Mouse (Mus musculus) hindbrain, embryonic 12.5 days (tissue): Measurements from ENCODE around the gene Sox6. TPM values are rescaled to one million over a fixed set of nuclear protein-coding genes. Genes with fewer than 3 reads are reported as not detected.

Experiments used
- ATAC-seq: fragments of 200-750 bp; cut with Nextera tagmentation; 2 replicates; pipeline ENCODE4 v1.8.0; 2017; ENCODE audit warnings: moderate TSS enrichment; ENCODE audit not compliant: low FRiP score
- H3K27ac ChIP-seq: fragments of 300-500 bp; sonication (generic); 2 replicates; pipeline ENCODE4 v1.5.1; 2016; ENCODE audit warnings: mild to moderate bottlenecking
- H3K27me3 ChIP-seq: fragments of 300-500 bp; sonication (generic); 2 replicates; pipeline ENCODE4 v1.6.1; 2016; ENCODE audit warnings: mild to moderate bottlenecking
- H3K36me3 ChIP-seq: fragments of 300-500 bp; sonication (generic); 2 replicates; pipeline ENCODE4 v1.6.1; 2016; ENCODE audit warnings: mild to moderate bottlenecking
- H3K4me1 ChIP-seq: fragments of 300-500 bp; sonication (generic); 2 replicates; pipeline ENCODE4 v1.6.1; 2016
- H3K4me2 ChIP-seq: fragments of 300-500 bp; sonication (generic); replicated peaks from 2 replicates; pipeline ENCODE4 v1.6.1; 2016; ENCODE audit warnings: mild to moderate bottlenecking
- H3K4me3 ChIP-seq: fragments of 300-500 bp; sonication (generic); 2 replicates; pipeline ENCODE4 v1.5.1; 2016; ENCODE audit warnings: mild to moderate bottlenecking
- H3K9ac ChIP-seq: fragments of 300-500 bp; sonication (generic); 2 replicates; pipeline ENCODE4 v1.6.1; 2016; ENCODE audit warnings: mild to moderate bottlenecking, moderate library complexity
- H3K9me3 ChIP-seq: fragments of 300-500 bp; sonication (generic); replicated peaks from 2 replicates; pipeline ENCODE4 v1.6.1; 2016; ENCODE audit warnings: mild to moderate bottlenecking
- WGBS: fragments of 180-500 bp; shearing (Covaris S2); methylation state at CpG from one replicate; pipeline ENCODE4 v1.1.7; 2016; 5-methylcytosine and 5-hydroxymethylcytosine counted together
- polyA plus RNA-seq: library from polyadenylated mRNA; unstranded; fragments of >200 nt; fragmentation: Nextera tagmentation; extraction: Ambion mirVana; gene quantifications from 2 replicates; pipeline ENCODE4 v1.2.1, GENCODE M21; 2016

Sox6 gene
- polyA plus RNA-seq, 1 experiment from 2014 or later: 55.3 TPM

DNA sequence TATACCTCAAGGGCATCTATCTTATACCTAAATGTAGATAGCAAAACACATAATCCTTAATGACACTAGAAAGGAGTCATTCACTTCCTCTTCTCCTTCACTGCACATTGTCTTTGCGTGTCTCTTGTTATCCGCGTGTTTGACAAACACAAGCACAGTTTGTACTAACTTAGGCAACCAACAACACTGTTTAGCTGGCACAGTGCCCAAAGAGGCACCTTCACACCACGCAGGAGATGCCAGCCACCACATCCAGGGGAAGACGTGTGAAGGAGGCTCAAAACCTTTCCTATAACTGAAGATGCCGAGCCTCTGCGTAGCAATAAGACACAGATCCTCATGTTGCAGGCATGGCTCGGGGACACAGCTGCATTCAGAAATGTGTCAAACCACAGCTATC is 345.4 kb downstream of the Sox6 start:
- H3K9ac ChIP-seq: no peak overlapping the region
- no peaks in the 10 kb centered on the region for H3K27me3 ChIP-seq
- H3K27ac ChIP-seq: no peak overlapping the region
- 0 out of 2 replicates have a peak, but pooled peaks cover 4% of the 10 kb centered on the region for H3K9me3 ChIP-seq
- ATAC-seq: no peak
- 83% methylated on average over 8 of the region's 8 CpGs for WGBS
- H3K4me2 ChIP-seq: no peak overlapping the region
- 0 out of 2 replicates have a peak, but pooled peaks cover 2% of the 10 kb centered on the region for H3K4me1 ChIP-seq
- no peak overlapping the region for H3K4me3 ChIP-seq
- H3K36me3 ChIP-seq: no peaks in the 10 kb centered on the region

DNA sequence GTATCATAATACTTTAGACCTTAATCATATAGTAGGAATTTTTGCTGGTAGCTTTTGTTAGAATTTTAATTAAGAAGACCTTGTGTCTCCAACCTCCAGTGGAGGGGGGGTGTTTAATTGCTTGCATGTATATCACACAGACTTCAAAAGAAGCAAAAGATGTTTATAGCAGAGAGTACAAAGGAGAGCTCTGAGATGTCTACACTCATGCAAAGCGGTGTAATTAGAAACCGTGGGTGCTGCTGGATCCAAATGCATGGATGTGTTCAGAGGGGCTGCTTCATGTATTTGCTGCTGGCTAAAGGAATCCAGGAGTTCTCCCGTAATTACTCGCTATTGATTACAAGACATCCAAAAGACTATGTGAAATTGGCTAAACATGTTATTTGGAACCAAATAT is 347.5 kb downstream of the Sox6 start:
- Histone ChIP-seq H3K9ac (no peak overlapping the region), H3K4me3 (no peak overlapping the region), H3K4me2 (no peak overlapping the region), H3K27me3 (no peaks in the 10 kb centered on the region), H3K4me1 (peaks cover 6% of the 10 kb centered on the region; the same call in 1 of the 2 replicates), H3K9me3 (no peaks in the 10 kb centered on the region), H3K36me3 (no peaks in the 10 kb centered on the region), H3K27ac (no peak overlapping the region)
- ATAC-seq: no peak
- WGBS: 54% methylated on average over 4 of the region's 4 CpGs

DNA sequence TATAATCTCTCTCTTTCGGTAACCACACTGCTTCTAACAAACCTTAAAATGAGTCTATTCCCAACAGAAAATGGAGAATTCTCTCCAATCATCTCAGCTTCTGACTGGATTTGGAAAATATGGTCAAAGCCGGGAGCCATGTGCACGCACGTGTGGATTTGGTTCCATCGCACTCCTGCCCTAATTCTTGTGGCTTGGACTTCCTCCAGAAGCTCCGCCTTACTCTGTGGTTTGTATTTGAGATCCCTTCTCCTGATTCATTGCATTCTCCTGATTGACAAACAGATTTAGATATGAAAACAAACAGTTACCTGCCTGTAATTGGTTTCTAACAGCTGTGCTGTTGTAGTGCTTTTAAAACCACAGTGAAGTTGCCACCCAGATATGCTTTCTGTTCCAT is 351.9 kb downstream of the Sox6 start:
- H3K36me3 ChIP-seq: no peaks in the 10 kb centered on the region
- no peak overlapping the region for H3K4me2 ChIP-seq
- H3K27ac ChIP-seq: no peak overlapping the region
- H3K9me3 ChIP-seq: no peaks in the 10 kb centered on the region
- no peaks in the 10 kb centered on the region for H3K27me3 ChIP-seq
- 92% methylated on average over 6 of the region's 6 CpGs for WGBS
- peaks cover 6% of the 10 kb centered on the region; the same call in 1 of the 2 replicates for H3K4me1 ChIP-seq
- H3K4me3 ChIP-seq: no peak overlapping the region
- H3K9ac ChIP-seq: no peak overlapping the region
- no peak for ATAC-seq

DNA sequence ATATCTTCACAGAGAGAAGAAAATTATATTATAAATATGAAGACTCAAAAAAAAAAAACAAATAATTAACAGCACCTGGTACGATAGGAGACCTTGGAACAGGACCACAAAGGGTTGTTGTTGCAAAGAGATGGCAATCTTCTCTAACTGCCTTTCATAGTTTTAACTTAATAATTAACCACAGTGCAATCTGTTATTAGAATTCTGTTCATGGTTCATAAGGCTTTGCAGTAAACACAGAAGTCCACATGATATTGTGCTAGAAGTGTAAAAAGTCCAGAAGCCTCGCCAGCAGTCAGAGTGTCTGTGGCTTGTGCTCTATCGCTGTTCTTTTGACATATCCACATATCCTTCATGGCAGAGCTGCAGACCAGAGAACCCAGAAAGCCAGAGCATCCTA is 354.5 kb downstream of the Sox6 start:
- Histone ChIP-seq H3K4me3 (no peak overlapping the region), H3K36me3 (no peaks in the 10 kb centered on the region), H3K27ac (no peak overlapping the region), H3K9ac (no peak overlapping the region), H3K27me3 (no peaks in the 10 kb centered on the region), H3K9me3 (no peaks in the 10 kb centered on the region), H3K4me2 (no peak overlapping the region), H3K4me1 (peaks cover 6% of the 10 kb centered on the region; the same call in 1 of the 2 replicates)
- ATAC-seq: no peak
- WGBS: 97% methylated on average over 3 of the region's 3 CpGs

DNA sequence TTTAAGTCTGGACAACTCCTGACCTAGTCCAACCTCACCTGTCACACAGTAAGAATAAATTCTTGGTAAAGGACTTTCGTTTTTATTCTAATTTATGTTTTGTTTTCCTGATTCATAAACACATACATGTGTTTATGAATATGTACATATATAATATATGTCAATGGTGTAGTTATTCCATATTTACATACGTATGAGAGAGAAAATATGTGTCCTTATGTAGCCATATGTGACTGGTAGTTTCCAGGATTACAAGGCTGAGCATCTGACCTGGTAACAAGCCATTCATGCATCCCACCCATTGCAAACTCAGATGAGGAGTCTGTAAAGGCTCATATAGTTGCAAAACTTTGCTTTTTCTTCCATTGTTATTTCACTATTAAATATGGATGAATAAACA is 366.8 kb downstream of the Sox6 start:
- Histone ChIP-seq H3K9me3 (no peaks in the 10 kb centered on the region), H3K27ac (no peak overlapping the region), H3K9ac (no peak overlapping the region), H3K4me2 (no peak overlapping the region), H3K27me3 (no peaks in the 10 kb centered on the region), H3K36me3 (no peaks in the 10 kb centered on the region), H3K4me1 (peaks cover 29% of the 10 kb centered on the region), H3K4me3 (no peak overlapping the region)
- 88% methylated on average over 2 of the region's 2 CpGs for WGBS
- ATAC-seq: no peak

DNA sequence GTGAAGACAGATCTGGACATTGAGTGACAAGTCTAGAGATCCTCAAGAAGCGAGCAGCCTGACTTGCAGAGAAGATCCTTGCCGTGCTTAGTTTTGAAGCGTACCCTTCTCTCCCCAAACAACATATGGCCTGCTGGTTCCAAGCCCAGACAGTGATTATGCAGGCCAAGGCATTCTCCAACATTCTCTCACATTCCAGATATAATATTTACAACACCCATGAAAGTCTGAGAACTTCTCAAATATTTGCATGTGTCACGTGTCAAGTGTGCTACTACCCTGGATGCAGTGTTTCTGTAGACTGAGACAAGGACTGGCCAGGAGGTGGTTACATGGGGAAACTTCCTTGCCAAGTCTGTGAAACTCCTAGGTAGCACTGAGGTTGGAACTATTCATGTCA is 367.3 kb downstream of the Sox6 start:
- 92% methylated on average over 4 of the region's 4 CpGs for WGBS
- Histone ChIP-seq H3K27me3 (no peaks in the 10 kb centered on the region), H3K4me2 (no peak overlapping the region), H3K9me3 (no peaks in the 10 kb centered on the region), H3K4me3 (no peak overlapping the region), H3K4me1 (peaks cover 32% of the 10 kb centered on the region), H3K27ac (no peak overlapping the region), H3K36me3 (no peaks in the 10 kb centered on the region), H3K9ac (no peak overlapping the region)
- ATAC-seq: no peak

DNA sequence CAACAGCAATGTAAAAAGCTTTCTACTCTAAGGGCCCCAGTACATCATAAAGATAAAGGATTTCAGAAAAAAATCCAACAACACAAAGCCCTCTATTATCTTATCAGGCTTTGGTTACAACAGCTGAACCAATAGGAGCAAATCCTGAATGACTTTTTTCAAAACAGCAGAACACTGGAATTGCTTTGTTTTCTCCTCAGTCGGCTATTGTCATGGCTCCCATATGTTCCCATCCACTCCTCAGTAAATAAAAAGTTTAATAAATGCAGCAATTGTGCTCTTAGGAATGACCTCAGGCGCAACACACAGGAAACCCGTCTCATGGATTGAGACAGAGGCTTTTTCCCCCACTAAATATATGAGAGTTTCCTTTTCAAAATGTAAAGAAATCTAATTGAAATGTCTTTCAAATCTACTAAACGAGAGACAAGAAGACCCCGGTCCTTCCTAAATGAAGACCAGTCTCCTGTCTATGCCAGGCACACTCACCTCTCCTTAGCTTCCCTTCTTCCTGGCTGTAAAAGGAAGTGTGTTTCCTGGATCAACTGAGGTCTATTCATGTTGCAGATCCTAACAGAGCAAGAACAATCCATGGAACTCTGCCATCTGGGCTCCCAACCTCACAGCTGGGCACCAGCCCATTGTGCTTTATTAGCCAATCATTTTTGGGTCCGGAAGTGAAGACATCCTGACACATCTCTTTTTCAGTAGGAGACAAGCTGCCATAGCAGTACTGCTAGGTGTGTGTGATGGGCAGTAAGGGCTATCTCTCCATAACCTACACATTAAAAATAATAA is 369.2 kb downstream of the Sox6 start:
- Histone ChIP-seq H3K36me3 (no peaks in the 10 kb centered on the region), H3K27ac (no peak overlapping the region), H3K9me3 (no peaks in the 10 kb centered on the region), H3K4me2 (no peak overlapping the region), H3K4me1 (peaks cover 32% of the 10 kb centered on the region), H3K27me3 (no peaks in the 10 kb centered on the region), H3K9ac (no peak overlapping the region), H3K4me3 (no peak overlapping the region)
- no peak; the same call in 1 of the 2 replicates for ATAC-seq
- 44% methylated on average over 6 of the region's 6 CpGs for WGBS

DNA sequence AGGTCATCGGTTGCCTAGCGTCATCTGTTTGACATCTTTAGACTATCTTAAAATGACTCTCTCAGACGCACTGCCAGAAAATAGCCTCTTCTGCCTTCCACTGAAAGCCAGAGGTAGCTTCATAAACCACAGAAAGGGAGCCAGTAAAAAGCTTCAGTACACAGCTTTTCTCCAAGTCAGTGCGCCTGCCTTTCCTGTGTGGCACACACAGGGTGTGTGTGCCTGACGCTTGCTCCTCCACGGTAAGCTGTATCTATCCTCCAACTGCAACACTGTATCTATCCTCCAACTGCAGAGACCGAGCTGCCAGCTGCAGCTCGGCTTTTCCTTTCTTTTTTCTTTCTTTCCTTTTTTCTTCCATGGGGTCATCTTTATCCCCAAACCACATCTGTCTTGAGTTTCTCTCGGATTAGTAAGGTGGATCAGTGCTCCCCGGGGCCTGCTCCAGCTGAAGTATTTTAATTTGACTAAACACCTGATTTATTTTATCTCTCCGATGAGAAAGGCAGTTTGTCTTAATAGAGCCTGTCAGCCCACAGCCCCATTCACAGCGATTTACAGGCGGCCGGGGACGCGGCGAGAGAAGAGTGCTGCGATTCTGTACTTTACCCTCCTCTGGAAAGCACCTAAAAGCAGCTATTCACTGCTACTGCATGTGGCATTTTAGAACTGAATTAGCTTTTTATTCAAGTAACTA is 371.8 kb downstream of the Sox6 start:
- Histone ChIP-seq H3K9me3 (no peaks in the 10 kb centered on the region), H3K4me3 (peak overlapping the region; percentile 17), H3K9ac (peak overlapping the region; percentile 41; the same call in 1 of the 2 replicates), H3K27me3 (no peaks in the 10 kb centered on the region), H3K36me3 (no peaks in the 10 kb centered on the region), H3K4me2 (peak overlapping the region; percentile 45), H3K4me1 (peaks cover 37% of the 10 kb centered on the region), H3K27ac (peak overlapping the region; percentile 4; the same call in 1 of the 2 replicates)
- WGBS: 28% methylated on average over 18 of the region's 18 CpGs
- ATAC-seq: no peak

DNA sequence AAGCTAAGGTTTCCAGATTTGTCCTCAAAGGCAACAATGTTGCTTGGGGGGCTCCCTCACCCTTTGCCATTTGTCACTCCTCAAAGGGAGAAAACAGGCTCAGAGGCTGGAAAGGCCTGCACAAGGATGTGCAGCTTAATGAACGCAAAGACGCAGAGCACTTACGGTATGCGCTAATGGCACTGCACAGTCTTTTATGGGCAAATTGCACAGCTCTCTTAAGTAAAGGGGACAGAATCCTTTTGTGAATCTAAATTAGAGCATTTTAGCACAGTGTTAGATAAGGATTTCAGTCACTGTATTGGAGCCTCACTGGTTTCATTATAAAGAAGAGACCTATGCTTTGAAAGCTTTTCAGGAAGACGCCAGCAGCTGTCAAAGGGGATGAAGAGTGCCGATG is 375.2 kb downstream of the Sox6 start:
- no peak for ATAC-seq
- 63% methylated on average over 6 of the region's 6 CpGs for WGBS

DNA sequence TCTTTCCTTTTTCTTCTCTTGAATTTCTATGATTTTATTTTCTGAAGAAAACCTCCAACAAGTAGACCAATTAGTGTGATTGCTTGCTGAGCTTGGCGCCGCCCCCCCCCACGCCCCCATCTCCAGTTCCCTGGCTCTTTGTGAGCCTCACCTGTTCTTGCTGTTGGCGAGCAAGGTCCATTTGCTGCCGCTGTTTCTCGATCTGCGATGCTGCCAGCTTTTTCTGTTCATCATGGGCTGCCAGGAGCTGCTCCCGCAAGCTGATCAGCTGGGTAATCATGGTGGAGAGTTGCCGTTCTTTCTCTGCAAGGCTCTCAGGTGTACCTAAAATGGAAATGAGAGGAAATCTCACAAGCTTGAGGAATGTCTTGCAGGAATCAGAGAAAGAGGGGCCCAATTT is 376.5 kb downstream of the Sox6 start:
- Histone ChIP-seq H3K9me3 (no peaks in the 10 kb centered on the region), H3K9ac (no peak overlapping the region), H3K4me1 (peaks cover 12% of the 10 kb centered on the region), H3K27me3 (no peaks in the 10 kb centered on the region; the same call in 1 of the 2 replicates), H3K36me3 (no peaks in the 10 kb centered on the region), H3K4me3 (no peak overlapping the region), H3K4me2 (no peak overlapping the region), H3K27ac (no peak overlapping the region)
- ATAC-seq: no peak
- WGBS: 86% methylated on average over 9 of the region's 9 CpGs

More for the DNA sequence above, 375.2 kb downstream of the Sox6 start:
- Histone ChIP-seq H3K9ac (no peak overlapping the region), H3K36me3 (no peaks in the 10 kb centered on the region), H3K4me2 (no peak overlapping the region), H3K4me1 (peaks cover 20% of the 10 kb centered on the region), H3K27ac (no peak overlapping the region), H3K4me3 (no peak overlapping the region), H3K9me3 (no peaks in the 10 kb centered on the region), H3K27me3 (no peaks in the 10 kb centered on the region; the same call in 1 of the 2 replicates)

DNA sequence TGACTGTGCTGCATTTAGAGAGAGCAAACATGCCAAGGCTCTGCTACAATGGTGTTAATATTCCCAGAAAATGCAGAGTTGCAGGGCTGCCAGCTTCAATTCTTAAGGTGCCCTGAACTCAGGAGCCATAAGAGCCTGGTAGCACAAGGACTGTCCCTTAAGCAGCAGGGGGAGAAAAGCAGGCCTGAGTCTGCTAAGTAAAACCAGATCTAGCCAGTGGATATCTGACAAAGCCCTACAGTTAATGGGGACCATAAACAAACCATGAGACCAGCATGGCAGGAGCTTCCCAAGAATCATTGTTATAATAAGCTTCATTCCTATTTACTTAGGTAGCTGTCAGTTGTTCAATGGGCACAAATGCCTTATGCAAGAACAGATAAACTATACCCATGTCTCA is 391.9 kb downstream of the Sox6 start:
- Histone ChIP-seq H3K27ac (no peak overlapping the region), H3K9me3 (no peaks in the 10 kb centered on the region), H3K36me3 (no peaks in the 10 kb centered on the region), H3K4me3 (no peak overlapping the region), H3K4me1 (peaks cover 22% of the 10 kb centered on the region), H3K27me3 (peaks cover 3% of the 10 kb centered on the region; the same call in 1 of the 2 replicates), H3K9ac (no peak overlapping the region), H3K4me2 (no peak overlapping the region)
- no peak for ATAC-seq

DNA sequence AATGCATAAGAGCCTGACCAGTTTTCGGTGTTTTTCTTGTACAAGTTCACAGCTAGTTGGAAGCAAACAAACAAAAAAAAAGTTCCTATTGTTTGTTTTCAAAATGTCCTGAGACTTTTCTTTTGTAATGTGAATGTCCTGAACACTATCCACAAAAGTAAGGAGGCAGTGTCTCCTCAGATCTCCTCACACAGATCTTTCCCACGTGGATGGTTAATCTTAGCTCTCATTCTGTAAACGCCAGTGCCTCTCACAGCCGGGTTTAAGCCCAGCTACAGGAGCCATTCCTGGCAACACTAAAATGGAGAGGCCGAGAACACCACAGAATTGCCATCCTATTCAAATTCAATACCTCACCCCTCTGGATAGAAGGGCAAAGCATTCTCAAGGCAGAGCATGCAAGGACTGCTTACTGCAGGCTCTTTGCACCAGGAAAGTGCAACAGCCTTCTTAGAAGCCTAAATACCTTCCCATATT is 392.6 kb downstream of the Sox6 start:
- H3K4me2 ChIP-seq: no peak overlapping the region
- no peaks in the 10 kb centered on the region for H3K9me3 ChIP-seq
- no peaks in the 10 kb centered on the region for H3K36me3 ChIP-seq
- WGBS: 3% methylated on average over 5 of the region's 5 CpGs
- peaks cover 22% of the 10 kb centered on the region for H3K4me1 ChIP-seq
- H3K9ac ChIP-seq: no peak overlapping the region
- H3K4me3 ChIP-seq: no peak overlapping the region
- peak; percentile 52; the same call in 1 of the 2 replicates for ATAC-seq
- peak overlapping the region; percentile 60 for H3K27ac ChIP-seq
- peaks cover 3% of the 10 kb centered on the region; the same call in 1 of the 2 replicates for H3K27me3 ChIP-seq
